Mouse (Mus musculus): ENCODE results near the gene Pcdh9. TPM values are rescaled to one million over a fixed set of nuclear protein-coding genes. Genes with fewer than 3 reads are reported as not detected.

The Pcdh9 gene
- total RNA-seq, 2 experiments from 2014 or later: not detected

GRCm38 (mm10) chr14:93058799-93059198 is 831.7 kb downstream of the Pcdh9 start:
- no peak for ATAC-seq (ENCODE audit: poor library complexity, severe bottlenecking)

GRCm38 (mm10) chr14:93055997-93056396 is 834.5 kb downstream of the Pcdh9 start:
- no peak for ATAC-seq (ENCODE audit: poor library complexity, severe bottlenecking)

GRCm38 (mm10) chr14:93040591-93040990 is 849.9 kb downstream of the Pcdh9 start:
- no peak for ATAC-seq (ENCODE audit: poor library complexity, severe bottlenecking)

GRCm38 (mm10) chr14:93039326-93040221 is 850.9 kb downstream of the Pcdh9 start:
- no peak for ATAC-seq (ENCODE audit: poor library complexity, severe bottlenecking)

DNA sequence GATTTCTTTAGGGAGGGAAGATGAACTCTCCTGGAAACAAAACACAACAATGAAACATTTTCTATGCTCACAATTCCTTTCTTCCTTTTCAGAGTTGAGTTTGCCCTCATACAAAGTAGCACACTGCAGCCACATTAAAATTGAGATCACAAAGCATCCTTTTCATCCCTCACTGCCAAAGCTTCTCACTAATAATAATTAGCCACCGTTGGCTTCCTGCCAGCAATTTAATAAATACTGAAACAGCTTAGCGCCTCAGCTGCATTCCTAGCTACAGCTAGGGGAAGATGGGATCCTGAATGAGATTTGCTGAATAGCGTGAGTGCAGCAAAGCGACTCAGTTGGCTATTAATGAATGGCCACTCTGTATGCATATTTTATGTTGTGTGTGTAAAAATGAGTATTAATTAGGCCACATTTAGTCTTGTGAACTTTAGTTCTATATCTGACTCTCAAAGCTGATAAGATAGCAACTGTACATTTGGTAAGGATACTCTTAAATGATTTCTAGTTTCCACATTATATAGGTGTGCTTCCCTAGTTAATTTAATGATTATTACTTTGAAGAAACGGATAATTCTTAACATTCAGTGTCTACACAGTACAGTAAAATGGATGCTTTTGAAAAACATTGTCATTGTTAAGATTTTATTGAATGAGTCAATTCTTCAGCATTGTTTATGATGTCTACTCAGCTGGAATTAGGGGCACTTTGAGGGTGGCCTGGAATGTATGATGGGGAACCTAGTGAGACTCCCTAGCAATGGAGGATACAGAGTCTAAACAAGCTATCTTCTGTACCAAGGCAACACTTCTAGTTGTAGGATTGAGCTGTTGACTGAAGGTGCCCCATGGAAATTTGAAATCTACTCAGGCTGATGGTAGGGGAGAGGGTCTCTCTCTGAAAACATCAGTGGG is 881.1 kb downstream of the Pcdh9 start:
- no peak for ATAC-seq (ENCODE audit: poor library complexity, severe bottlenecking)

Data from megakaryocyte, adult 5-6 weeks (primary cell).